Mouse (Mus musculus) heart, postnatal 0 days (tissue): ENCODE data around the gene Ptprt. TPM values are rescaled to one million over a fixed set of nuclear protein-coding genes. Genes with fewer than 3 reads are reported as not detected.

Experiments used
- ATAC-seq: fragments of 200-750 bp; cut with Nextera tagmentation; 2 replicates; pipeline ENCODE4 v1.8.0; 2017; ENCODE audit warnings: low read depth, moderate number of reproducible peaks, moderate library complexity; ENCODE audit not compliant: insufficient read depth
- DNase-seq: peaks from one replicate; pipeline ENCODE4 v3.0.0-alpha.2; 2016; ENCODE audit warnings: low spot score
- H3K27ac ChIP-seq: fragments of 300-500 bp; sonication (generic); 2 replicates; pipeline ENCODE4 v1.5.1; 2014; ENCODE audit warnings: low read depth, mild to moderate bottlenecking
- H3K27me3 ChIP-seq: fragments of 300-500 bp; sonication (generic); 2 replicates; pipeline ENCODE4 v1.6.1; 2014; ENCODE audit warnings: low read length, mixed read lengths; ENCODE audit not compliant: control insufficient read depth, insufficient read depth
- H3K36me3 ChIP-seq: fragments of 300-500 bp; sonication (generic); replicated peaks from 2 replicates; pipeline ENCODE4 v1.6.1; 2014; ENCODE audit warnings: low read length, mixed read lengths; ENCODE audit not compliant: control insufficient read depth, insufficient read depth
- H3K4me1 ChIP-seq: fragments of 300-500 bp; sonication (generic); 2 replicates; pipeline ENCODE4 v1.6.1; 2014; ENCODE audit warnings: antibody characterized with exemption; ENCODE audit not compliant: control insufficient read depth, insufficient read depth
- H3K4me2 ChIP-seq: fragments of 300-500 bp; sonication (generic); 2 replicates; pipeline ENCODE4 v1.6.1; 2014; ENCODE audit warnings: low read depth, mild to moderate bottlenecking, low read length, moderate library complexity
- H3K4me3 ChIP-seq: fragments of 300-500 bp; sonication (generic); 2 replicates; pipeline ENCODE4 v1.5.1; 2014; ENCODE audit warnings: low read depth, low read length
- H3K9ac ChIP-seq: fragments of 300-500 bp; sonication (generic); replicated peaks from 2 replicates; pipeline ENCODE4 v1.6.1; 2014; ENCODE audit warnings: low read depth, low read length, mixed read lengths
- H3K9me3 ChIP-seq: fragments of 300-500 bp; sonication (generic); replicated peaks from 2 replicates; pipeline ENCODE4 v1.6.1; 2016; ENCODE audit warnings: low read length; ENCODE audit not compliant: control insufficient read depth
- CTCF ChIP-seq: IDR thresholded peaks from 2 replicates; pipeline ENCODE4 v1.5.1; 2016; ENCODE audit warnings: antibody characterized with exemption, control low read depth, low read depth
- EP300 ChIP-seq: IDR thresholded peaks from 2 replicates; pipeline ENCODE4 v1.6.1; 2016; ENCODE audit warnings: antibody characterized with exemption, low read depth
- WGBS: fragments of 180-500 bp; shearing (Covaris S2); extraction: QIAGEN DNeasy Blood & Tissue Kit; methylation state at CpG from one replicate; pipeline ENCODE4 v1.1.7; 2014; 5-methylcytosine and 5-hydroxymethylcytosine counted together
- polyA plus RNA-seq: library from polyadenylated mRNA; unstranded; fragments of >200 nt; fragmentation: Nextera tagmentation; extraction: Ambion mirVana; gene quantifications from 2 replicates; pipeline ENCODE4 v1.2.1, GENCODE M21; 2015
- total RNA-seq: library from RNA; depleted of rRNA; stranded (reverse); fragments of >200 nt; gene quantifications from 2 replicates; pipeline ENCODE4 v1.2.3, GENCODE M21; 2014; ENCODE audit warnings: low replicate concordance

Ptprt gene
- total and polyA plus RNA-seq, 2 experiments from 2014 or later = 0.08 to 0.55 TPM

- no peak for DNase-seq
- WGBS = 11% methylated on average over 13 of the region's 13 CpGs
- no peak overlapping the region for H3K27ac ChIP-seq
- no peaks in the 10 kb centered on the region for H3K27me3 ChIP-seq
- TF ChIP-seq CTCF = no peak
- TF ChIP-seq EP300 = no peak
- no peak overlapping the region for H3K9ac ChIP-seq
- H3K4me1 ChIP-seq = no peaks in the 10 kb centered on the region; the same call in 1 of the 2 replicates
- no peaks in the 10 kb centered on the region for H3K36me3 ChIP-seq
- ATAC-seq = no peak
- no peaks in the 10 kb centered on the region for H3K9me3 ChIP-seq
- H3K4me3 ChIP-seq = 0 out of 2 replicates have a peak overlapping the region, but pooled peaks have one; percentile 5
- peak overlapping the region; percentile 21 for H3K4me2 ChIP-seq
Observed at GRCm38 (mm10) chr2:161499097-161499899, 1161.6 kb downstream of the Ptprt start.

- Histone ChIP-seq H3K9ac (no peak overlapping the region), H3K4me1 (no peaks in the 10 kb centered on the region; the same call in 1 of the 2 replicates)
- TF ChIP-seq CTCF (no peak), EP300 (no peak)
Observed at GRCm38 (mm10) chr2:161498449-161499096, 1162.4 kb downstream of the Ptprt start.

GRCm38 (mm10) chr2:161481741-161482140 lies 1179.2 kb downstream of the Ptprt start:
- Histone ChIP-seq H3K9me3 (no peaks in the 10 kb centered on the region), H3K4me2 (no peak overlapping the region), H3K4me3 (no peak overlapping the region), H3K36me3 (no peaks in the 10 kb centered on the region), H3K27ac (no peak overlapping the region), H3K4me1 (no peaks in the 10 kb centered on the region), H3K9ac (no peak overlapping the region), H3K27me3 (no peaks in the 10 kb centered on the region)
- TF ChIP-seq EP300 = no peak
- WGBS = 72% methylated on average over 1 of the region's 1 CpGs
- ATAC-seq = no peak
- DNase-seq = no peak

More at GRCm38 (mm10) chr2:161498449-161499096, 1162.4 kb downstream of the Ptprt start:
- H3K4me2 ChIP-seq = peak overlapping the region; percentile 21
- ATAC-seq (no peak), DNase-seq (no peak)
- H3K4me3 ChIP-seq = 0 out of 2 replicates have a peak overlapping the region, but pooled peaks have one; percentile 5
- H3K9me3 ChIP-seq = no peaks in the 10 kb centered on the region
- H3K36me3 ChIP-seq = no peaks in the 10 kb centered on the region
- no peak overlapping the region for H3K27ac ChIP-seq
- 15% methylated on average over 13 of the region's 13 CpGs for WGBS
- no peaks in the 10 kb centered on the region for H3K27me3 ChIP-seq

- no peak for DNase-seq
- Histone ChIP-seq H3K27ac (no peak overlapping the region), H3K9me3 (no peaks in the 10 kb centered on the region), H3K4me1 (no peaks in the 10 kb centered on the region), H3K36me3 (no peaks in the 10 kb centered on the region), H3K27me3 (no peaks in the 10 kb centered on the region), H3K9ac (no peak overlapping the region), H3K4me2 (no peak overlapping the region), H3K4me3 (no peak overlapping the region)
- no peak for ATAC-seq
- TF ChIP-seq CTCF (no peak), EP300 (no peak)
Observed at GRCm38 (mm10) chr2:161480445-161480844, 1180.5 kb downstream of the Ptprt start.
